Mouse (Mus musculus): Measurements from ENCODE around the gene Hebp2. TPM values are rescaled to one million over a fixed set of nuclear protein-coding genes. Genes with fewer than 3 reads are reported as not detected.

Gene Hebp2
- total RNA-seq, 2 experiments from 2014 or later, result 1.7 to 2.6 TPM

GRCm38 (mm10) chr10:18510663-18511062, 35.2 kb downstream of the Hebp2 start:
- no peak for DNase-seq

- DNase-seq, result no peak
These were observed 37.3 kb downstream of the Hebp2 start for GRCm38 (mm10) chr10:18508586-18508985.

GRCm38 (mm10) chr10:18507869-18508473, 37.9 kb downstream of the Hebp2 start:
- no peak for DNase-seq

- DNase-seq, result no peak
These were observed 39.4 kb downstream of the Hebp2 start for GRCm38 (mm10) chr10:18506501-18506946.

- no peak for DNase-seq
These were observed 40.2 kb downstream of the Hebp2 start for GRCm38 (mm10) chr10:18505690-18506089.

GRCm38 (mm10) chr10:18501997-18502396, 43.9 kb downstream of the Hebp2 start:
- DNase-seq, result no peak

- DNase-seq, result no peak
These were observed 48.8 kb downstream of the Hebp2 start for GRCm38 (mm10) chr10:18497066-18497465.

GRCm38 (mm10) chr10:18494249-18494648, 51.6 kb downstream of the Hebp2 start:
- DNase-seq, result no peak

GRCm38 (mm10) chr10:18493010-18493894, 52.6 kb downstream of the Hebp2 start:
- DNase-seq, result no peak

GRCm38 (mm10) chr10:18491952-18492351, 53.9 kb downstream of the Hebp2 start:
- DNase-seq, result no peak

- DNase-seq, result no peak
These were observed 55.9 kb downstream of the Hebp2 start for GRCm38 (mm10) chr10:18489936-18490335.

Other genes starting within 250 kb of the Hebp2 start
- 10 to 100 TPM in 1 of 2 experiments, 1 to 10 TPM in 1; 8.8 to 12.9 TPM for gene Nhsl1, start 227.1 kb downstream of the Hebp2 start, total RNA-seq (2021)
- 1 to 10 TPM; 1.7 to 2.3 TPM for gene Arfgef3, start 197.9 kb upstream of the Hebp2 start, total RNA-seq (2021)
- not detected for gene Gm4922, start 240.7 kb upstream of the Hebp2 start, total RNA-seq (2021)